Comparison of ENCODE assay signal across 15 mouse cellular contexts in genomic region chr10:8928775-8929647, GRCm38 (mm10). TPM values are rescaled to one million over a fixed set of nuclear protein-coding genes. Genes with fewer than 3 reads are reported as not detected.
DNase-seq lines count a peak whose midpoint lies in the region; ATAC-seq lines count a peak whose summit lies in the region.
"Had no signal": no experiment of that assay in that cellular context is flagged by ENCODE, and none has a peak within 500 bp of the region (broad histone marks: within the 10 kb centered on the region; RNA-seq: fewer than 3 reads in every experiment).

No protein-coding gene starts in this region.

- DNase-seq in frontal cortex, postnatal 10 days (ENCODE audit: low spot score in 2 of 2): no peak
- DNase-seq in midbrain, embryonic 10.5 days (ENCODE audit: low spot score): no peak
- peak; percentile 50 for DNase-seq in limb, embryonic 11.5 days (ENCODE audit: low spot score)
- DNase-seq in gastrocnemius, adult 8-10 months (ENCODE audit: low spot score in 2 of 2): no peak
- DNase-seq: cerebellum, adult 2 months; gastrocnemius, adult 2 months; thymus, postnatal 14 days had no signal

- no peak overlapping the region for H3K9ac ChIP-seq in midbrain, embryonic 13.5 days (replicated peaks)
- no peak overlapping the region; the same call in 1 of the 2 replicates for H3K9ac ChIP-seq in limb, embryonic 11.5 days (ENCODE audit: low read length)
- no peak overlapping the region for H3K9ac ChIP-seq in neural tube, embryonic 14.5 days (replicated peaks; ENCODE audit: low read depth, low read length)
- no peak overlapping the region for H3K9ac ChIP-seq in liver, embryonic 12.5 days
- H3K9ac ChIP-seq: embryonic facial prominence, embryonic 13.5 days; neural tube, embryonic 12.5 days had no signal

- no peaks in the 10 kb centered on the region for H3K36me3 ChIP-seq in midbrain, embryonic 13.5 days
- H3K36me3 ChIP-seq in midbrain, embryonic 10.5 days: no peaks in the 10 kb centered on the region
- H3K36me3 ChIP-seq in limb, embryonic 11.5 days (ENCODE audit: control insufficient read depth, insufficient read depth, low read length): no peaks in the 10 kb centered on the region
- no peaks in the 10 kb centered on the region for H3K36me3 ChIP-seq in neural tube, embryonic 14.5 days (ENCODE audit: control insufficient read depth, insufficient read depth, low read length)
- H3K36me3 ChIP-seq in liver, embryonic 12.5 days: no peaks in the 10 kb centered on the region
- H3K36me3 ChIP-seq: embryonic facial prominence, embryonic 13.5 days; neural tube, embryonic 12.5 days had no signal

- H3K4me3 ChIP-seq in midbrain, embryonic 13.5 days (replicated peaks): no peak overlapping the region
- no peak overlapping the region for H3K4me3 ChIP-seq in midbrain, embryonic 10.5 days
- H3K4me3 ChIP-seq in limb, embryonic 11.5 days (ENCODE audit: low read depth, low read length): no peak overlapping the region
- H3K4me3 ChIP-seq in neural tube, embryonic 14.5 days (ENCODE audit: low read depth, low read length): no peak overlapping the region
- no peak overlapping the region for H3K4me3 ChIP-seq in liver, embryonic 12.5 days
- H3K4me3 ChIP-seq: embryonic facial prominence, embryonic 13.5 days; gastrocnemius, adult 2 months; neural tube, embryonic 12.5 days had no signal

- H3K4me2 ChIP-seq in midbrain, embryonic 13.5 days (replicated peaks): no peak overlapping the region
- no peak overlapping the region for H3K4me2 ChIP-seq in limb, embryonic 11.5 days (ENCODE audit: low read depth, severe bottlenecking)
- no peak overlapping the region for H3K4me2 ChIP-seq in neural tube, embryonic 14.5 days (ENCODE audit: low read depth, low read length)
- H3K4me2 ChIP-seq in liver, embryonic 12.5 days: no peak overlapping the region
- H3K4me2 ChIP-seq: embryonic facial prominence, embryonic 13.5 days; neural tube, embryonic 12.5 days had no signal

- H3K4me1 ChIP-seq in midbrain, embryonic 13.5 days (replicated peaks): peaks cover 11% of the 10 kb centered on the region; the same call in 1 of the 2 replicates
- H3K4me1 ChIP-seq in midbrain, embryonic 10.5 days: peaks cover 16% of the 10 kb centered on the region
- H3K4me1 ChIP-seq in limb, embryonic 11.5 days (ENCODE audit: control insufficient read depth, insufficient read depth, low read length): peaks cover 10% of the 10 kb centered on the region; the same call in 1 of the 2 replicates
- H3K4me1 ChIP-seq in neural tube, embryonic 14.5 days (ENCODE audit: control insufficient read depth, insufficient read depth, low read length): no peaks in the 10 kb centered on the region
- 0 out of 2 replicates have a peak, but pooled peaks cover 3% of the 10 kb centered on the region for H3K4me1 ChIP-seq in liver, embryonic 12.5 days
- H3K4me1 ChIP-seq: neural tube, embryonic 12.5 days had no signal

- H3K27ac ChIP-seq in midbrain, embryonic 13.5 days: peak overlapping the region; percentile 44; the same call in 1 of the 2 replicates
- H3K27ac ChIP-seq in midbrain, embryonic 10.5 days (replicated peaks): no peak overlapping the region
- peak overlapping the region; percentile 42; the same call in 1 of the 2 replicates for H3K27ac ChIP-seq in limb, embryonic 11.5 days (replicated peaks; ENCODE audit: low read depth, low read length)
- H3K27ac ChIP-seq in neural tube, embryonic 14.5 days (ENCODE audit: low read depth, low read length): no peak overlapping the region
- H3K27ac ChIP-seq in liver, embryonic 12.5 days: no peak overlapping the region
- H3K27ac ChIP-seq: embryonic facial prominence, embryonic 13.5 days; gastrocnemius, adult 2 months; neural tube, embryonic 12.5 days had no signal

- H3K27me3 ChIP-seq in midbrain, embryonic 13.5 days: no peaks in the 10 kb centered on the region
- H3K27me3 ChIP-seq in midbrain, embryonic 10.5 days (ENCODE audit: low read depth, poor library complexity, severe bottlenecking): no peaks in the 10 kb centered on the region
- no peaks in the 10 kb centered on the region for H3K27me3 ChIP-seq in limb, embryonic 11.5 days (ENCODE audit: control insufficient read depth, insufficient read depth, low read length)
- no peaks in the 10 kb centered on the region for H3K27me3 ChIP-seq in neural tube, embryonic 14.5 days (ENCODE audit: control insufficient read depth, insufficient read depth, low read length)
- no peaks in the 10 kb centered on the region for H3K27me3 ChIP-seq in liver, embryonic 12.5 days (replicated peaks)
- H3K27me3 ChIP-seq: embryonic facial prominence, embryonic 13.5 days; neural tube, embryonic 12.5 days had no signal

- 48% methylated on average over 10 of the region's 10 CpGs for WGBS in midbrain, embryonic 13.5 days
- 73% methylated on average over 10 of the region's 10 CpGs for WGBS in midbrain, embryonic 10.5 days
- WGBS in limb, embryonic 11.5 days: 37% methylated on average over 10 of the region's 10 CpGs
- 47% methylated on average over 10 of the region's 10 CpGs for WGBS in neural tube, embryonic 14.5 days
- 70% methylated on average over 10 of the region's 10 CpGs for WGBS in liver, embryonic 12.5 days (ENCODE audit: insufficient replicate concordance)

- H3K9me3 ChIP-seq in midbrain, embryonic 13.5 days: no peaks in the 10 kb centered on the region
- H3K9me3 ChIP-seq in midbrain, embryonic 10.5 days (replicated peaks): no peaks in the 10 kb centered on the region
- no peaks in the 10 kb centered on the region for H3K9me3 ChIP-seq in limb, embryonic 11.5 days (ENCODE audit: control insufficient read depth, low read length)
- no peaks in the 10 kb centered on the region for H3K9me3 ChIP-seq in neural tube, embryonic 14.5 days (ENCODE audit: control insufficient read depth, low read length)
- H3K9me3 ChIP-seq in liver, embryonic 12.5 days (replicated peaks): no peaks in the 10 kb centered on the region
- H3K9me3 ChIP-seq: embryonic facial prominence, embryonic 13.5 days; neural tube, embryonic 12.5 days had no signal

- ATAC-seq in frontal cortex, adult (ENCODE audit: low TSS enrichment): peak; percentile 34; the same call in 1 of the 2 replicates
- ATAC-seq in midbrain, embryonic 13.5 days: peak; percentile 65
- ATAC-seq in limb, embryonic 11.5 days (ENCODE audit: insufficient number of reproducible peaks, low FRiP score, low TSS enrichment, low read depth): no peak
- ATAC-seq in neural tube, embryonic 14.5 days (ENCODE audit: low read depth): peak; percentile 64
- ATAC-seq in liver, embryonic 12.5 days: no peak
- ATAC-seq: intestine, postnatal 0 days had no signal

RNA-seq across cellular contexts. Expression of gene Sash1, which starts 43.1 kb away (rescaled TPM):
- 3.2 and 4.5 TPM in 2 replicates for polyA plus RNA-seq in midbrain, embryonic 13.5 days (2015; fragmentation: Nextera tagmentation; extraction: Ambion mirVana)
- 3.1 and 3.3 TPM in 2 replicates for polyA plus RNA-seq in midbrain, embryonic 10.5 days (2016; fragmentation: Nextera tagmentation; extraction: Ambion mirVana)
- 5.2 and 5.8 TPM in 2 replicates for polyA plus RNA-seq in limb, embryonic 11.5 days (2014; fragmentation: Nextera tagmentation; extraction: Ambion mirVana)
- 2.2 and 5.1 TPM in 2 replicates for polyA plus RNA-seq in neural tube, embryonic 14.5 days (2014; fragmentation: Nextera tagmentation; extraction: Ambion mirVana)
- 1.1 and 1.2 TPM in 2 replicates for polyA plus RNA-seq in liver, embryonic 12.5 days (2016; fragmentation: Nextera tagmentation; extraction: Ambion mirVana)
- 10 to 100 TPM in 1 of 4 experiments, 1 to 10 TPM in 3; 5.1 to 10.3 (median 8.0) TPM for total RNA-seq in gastrocnemius, adult 8-10 months (2022)
- total RNA-seq: MEL had no signal

Comparison
In these comparisons a context has a peak if more than half of its experiments do, and no peak if none do; other contexts are left out.
1. H3K27ac ChIP-seq: peak in midbrain, embryonic 13.5 days (single experiment) and limb, embryonic 11.5 days (single experiment); none in midbrain, embryonic 10.5 days (single experiment), neural tube, embryonic 14.5 days (single experiment) and liver, embryonic 12.5 days (single experiment).
2. ATAC-seq: peak in frontal cortex, adult (single experiment), midbrain, embryonic 13.5 days (single experiment) and neural tube, embryonic 14.5 days (single experiment); none in limb, embryonic 11.5 days (single experiment) and liver, embryonic 12.5 days (single experiment).